Mouse (Mus musculus) A20 (cell line): ENCODE measurements around the gene Twnk.

Experiments
- DNase-seq: peaks from one replicate; pipeline ENCODE4 v3.0.0-alpha.2; 2011; ENCODE audit warnings: low read depth, low spot score

Gene Twnk

DNA sequence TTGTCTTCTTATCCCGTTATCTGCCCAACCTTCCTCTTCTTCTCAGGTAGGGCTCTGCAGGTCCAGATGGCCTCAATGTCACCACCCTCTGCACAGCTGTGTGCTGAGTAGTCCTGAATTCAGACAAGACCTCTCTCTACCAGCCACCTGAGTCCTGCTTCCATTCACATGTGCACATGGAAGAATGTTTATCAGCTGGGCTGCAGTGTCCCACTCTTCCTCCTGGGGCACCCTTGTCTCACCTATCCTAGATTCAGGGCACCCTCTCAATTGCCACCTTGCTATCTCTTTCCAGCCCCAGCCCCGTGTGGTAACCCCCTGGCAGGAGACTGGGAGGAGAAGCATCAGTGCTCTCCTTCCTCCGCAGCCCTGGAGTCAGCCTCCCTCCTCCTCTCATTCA lies 3.2 kb upstream of the Twnk start:
- no peak for DNase-seq

DNA sequence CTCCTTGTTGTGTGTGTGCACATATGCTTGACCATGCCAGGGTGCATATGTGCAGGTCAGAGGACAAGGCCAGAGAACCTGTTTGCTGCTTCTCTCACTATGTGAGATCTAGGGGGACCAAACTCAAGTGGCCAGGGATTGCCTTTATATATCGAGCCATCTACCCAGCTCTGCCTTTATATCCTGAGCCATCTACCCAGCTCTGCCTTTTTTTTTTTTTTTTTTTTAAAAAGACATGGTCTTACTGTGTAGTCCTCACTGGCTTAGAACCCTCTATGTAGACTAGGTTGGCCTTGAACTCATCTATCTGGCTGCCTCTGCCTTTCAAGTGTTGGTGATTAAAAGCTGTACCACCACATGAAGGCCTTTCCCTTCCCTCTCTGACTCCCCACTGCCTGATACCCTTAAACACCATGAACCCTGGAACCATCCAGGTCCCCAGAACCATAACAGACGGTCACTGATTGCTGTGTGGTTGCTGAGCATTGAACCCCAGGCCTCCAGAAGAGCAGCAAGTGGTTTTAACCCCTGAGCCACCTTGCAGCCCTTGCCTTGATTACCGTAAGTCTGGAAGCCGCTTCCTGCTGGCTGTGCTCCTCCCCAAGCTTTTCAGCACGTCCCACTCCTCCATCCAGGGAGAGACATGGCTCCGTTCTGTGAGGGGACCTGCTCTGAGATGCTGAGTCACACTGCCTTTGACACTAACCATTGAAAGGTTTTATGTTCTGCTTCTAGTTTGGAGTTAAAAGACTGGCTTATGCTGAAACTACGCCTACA lies 1.5 kb upstream of the Twnk start:
- DNase-seq, result no peak

DNA sequence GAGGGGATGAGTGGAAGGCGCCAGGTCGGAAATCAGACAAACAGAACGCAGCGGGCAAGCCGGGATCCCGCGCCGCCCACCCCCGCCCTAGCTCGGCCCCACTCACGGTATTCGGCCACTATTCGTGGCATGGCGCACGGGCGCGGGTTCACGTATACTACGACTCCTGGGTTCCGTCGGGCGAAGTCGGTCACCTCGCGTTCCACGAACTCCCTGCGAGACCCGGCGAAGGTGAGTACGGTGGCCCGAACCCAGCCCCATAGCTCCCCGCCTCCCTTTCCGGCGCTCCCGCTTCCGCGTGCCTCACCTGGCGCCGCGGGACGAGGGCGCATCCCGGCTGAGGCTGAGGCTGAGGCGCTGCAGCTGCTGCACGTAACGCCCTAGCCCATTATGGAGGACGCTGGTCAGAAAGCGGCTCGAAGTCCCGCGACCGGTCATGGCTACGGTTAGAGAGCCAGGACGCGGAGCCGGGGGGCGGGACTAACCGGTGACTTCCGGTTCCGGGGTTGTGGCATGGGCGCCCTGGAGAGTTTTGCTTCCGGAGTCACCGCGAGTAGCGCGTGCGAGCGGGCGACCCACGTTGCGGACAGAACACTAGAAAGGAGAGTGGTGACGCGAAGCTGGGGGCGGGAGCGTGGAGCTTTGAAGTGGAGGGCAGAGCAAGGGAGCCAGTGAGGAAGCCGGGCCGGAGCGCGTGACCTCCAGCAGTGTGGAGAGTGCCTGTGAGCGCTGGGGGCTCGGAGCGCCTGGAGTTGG lies 672 bp downstream of the Twnk start, which contains the start of gene Mrpl43:
Mrpl43 (minus strand) TSS at position 486 of the 756 bp plus-strand sequence.
- DNase-seq, result peak; percentile 94

- DNase-seq, result no peak
Measured at GRCm38 (mm10) chr19:45007021-45007420, 1.6 kb downstream of the Twnk start.

GRCm38 (mm10) chr19:45007425-45008191 lies 2.1 kb downstream of the Twnk start:
- no peak for DNase-seq

DNA sequence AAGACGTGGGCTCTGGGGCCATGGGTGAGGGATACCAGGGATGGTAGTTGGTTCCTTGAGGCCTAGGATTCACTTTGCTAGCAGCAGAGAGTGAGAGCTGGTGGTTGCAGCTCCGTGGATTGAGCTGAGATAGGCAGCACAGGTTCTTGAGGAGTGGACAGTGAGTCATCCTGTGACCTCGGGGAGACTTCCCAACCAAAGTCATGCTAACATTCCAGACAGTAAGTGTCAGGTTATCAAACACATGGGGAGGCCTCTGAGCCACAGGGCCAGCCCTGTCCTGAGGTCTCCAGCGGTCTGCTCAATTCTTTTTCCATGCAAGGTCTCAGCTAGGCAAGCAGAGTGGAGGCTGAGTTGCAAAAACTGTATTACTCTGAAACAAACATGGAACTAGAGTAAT lies 5.2 kb downstream of the Twnk start:
- no peak for DNase-seq

DNA sequence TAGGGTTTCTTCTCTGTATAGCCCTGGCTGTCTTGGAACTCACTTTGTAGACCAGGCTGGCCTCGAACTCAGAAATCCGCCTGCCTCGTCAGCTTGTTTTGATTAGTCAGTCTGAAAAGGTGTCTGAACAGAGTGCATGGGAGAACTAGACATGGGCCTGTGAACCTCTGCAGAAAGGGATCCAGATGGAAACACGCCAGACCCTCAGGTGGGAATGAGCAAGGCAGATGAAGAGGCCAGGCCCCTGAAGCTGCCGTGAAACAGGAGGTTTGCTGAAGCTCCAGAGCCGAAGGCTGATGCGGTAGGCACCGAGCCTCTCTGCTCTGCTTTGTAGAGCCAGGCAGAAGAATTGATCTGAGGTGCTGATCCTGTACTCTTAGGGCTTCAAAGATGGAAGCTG lies 6.8 kb downstream of the Twnk start:
- no peak for DNase-seq

GRCm38 (mm10) chr19:45012636-45013035 lies 7.2 kb downstream of the Twnk start:
- peak; percentile 39 for DNase-seq

DNA sequence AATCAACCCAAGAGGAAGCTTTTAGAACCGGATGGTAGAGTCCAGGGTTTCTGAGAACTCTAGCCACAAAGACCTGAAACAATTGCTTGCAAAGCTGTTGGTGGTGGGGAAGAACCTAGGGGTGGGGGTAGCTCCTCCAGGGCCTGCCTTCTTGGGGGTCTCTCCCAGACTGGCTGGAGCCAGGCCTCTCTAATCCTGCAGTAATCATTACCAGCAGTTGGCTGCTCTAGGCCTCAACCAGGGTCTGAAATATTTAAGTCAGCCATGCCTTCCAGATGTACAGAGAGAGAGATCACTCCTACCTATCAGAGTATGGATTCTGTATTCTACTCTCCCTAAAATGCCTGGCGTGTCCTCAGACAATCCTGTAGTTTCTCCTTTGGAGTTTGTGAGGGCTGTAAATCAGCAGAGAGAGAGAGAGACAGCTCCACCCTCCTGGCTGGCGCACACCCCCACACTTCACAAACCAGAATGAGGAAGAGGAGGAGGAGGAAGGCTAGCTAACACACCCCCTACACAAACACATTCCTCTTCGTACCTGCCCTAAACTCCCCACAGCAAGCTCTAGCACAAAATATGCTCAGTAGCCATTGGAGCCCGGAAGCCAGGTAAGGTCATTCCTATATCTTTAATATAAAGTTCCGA lies 8.2 kb downstream of the Twnk start:
- DNase-seq, result no peak

DNA sequence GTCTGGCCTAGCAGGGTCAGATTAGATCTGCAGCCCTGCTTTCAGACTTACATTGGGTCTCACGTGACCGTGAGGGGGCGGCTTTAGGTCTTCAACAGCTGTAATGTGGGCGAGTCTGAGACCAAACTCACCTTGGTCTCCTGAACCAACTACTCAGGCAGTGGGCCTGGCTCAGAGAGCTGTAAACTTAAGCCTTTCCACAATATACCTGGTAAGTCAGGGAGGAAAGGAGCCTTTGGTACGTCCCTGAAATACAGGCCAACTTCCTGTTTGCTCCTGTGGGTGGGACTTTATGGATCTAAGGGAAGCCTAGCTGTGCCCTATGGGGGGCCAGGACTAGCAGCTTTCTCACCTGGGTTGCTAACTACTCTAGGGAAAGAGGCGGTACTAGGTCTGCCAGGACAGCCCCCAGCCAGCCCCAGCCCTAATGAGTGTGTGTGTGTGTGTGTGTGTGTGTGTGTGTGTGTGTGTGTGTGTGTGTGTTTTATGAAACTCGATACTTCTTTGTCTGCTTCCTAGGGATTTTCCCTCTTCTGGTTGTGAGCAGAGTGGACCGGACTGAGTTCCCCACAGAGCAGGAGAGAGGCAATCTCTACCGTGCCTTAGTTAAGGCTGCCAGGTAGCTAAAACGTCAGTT lies 9.0 kb downstream of the Twnk start, which contains the start of gene Lzts2:
Lzts2 (plus strand) TSS at position 80 of the 637 bp plus-strand sequence.
- DNase-seq, result peak; percentile 68

DNA sequence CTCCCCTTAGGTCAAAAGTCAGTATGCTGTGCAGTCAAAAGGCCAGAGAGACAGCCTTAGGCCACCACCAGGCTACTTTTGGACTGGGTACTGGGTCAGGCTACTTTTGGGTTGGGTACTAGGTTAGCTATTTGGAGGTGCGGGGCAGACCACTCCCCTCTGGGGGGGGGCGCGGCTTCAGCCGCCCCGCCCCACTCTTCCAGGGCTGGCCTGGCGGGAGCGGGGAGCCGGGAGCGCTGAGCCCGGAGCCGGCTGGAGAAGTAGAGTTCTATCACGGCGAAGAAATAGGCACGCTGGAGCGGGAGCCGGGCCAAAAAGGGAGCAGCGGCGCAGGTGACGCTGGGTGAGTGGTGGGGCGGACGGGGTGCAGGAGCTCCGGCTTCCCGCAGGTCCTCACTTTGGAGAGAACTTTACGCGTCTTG lies 9.5 kb downstream of the Twnk start:
- peak; percentile 66 for DNase-seq

GRCm38 (mm10) chr19:45015518-45016281 lies 10.2 kb downstream of the Twnk start:
- DNase-seq, result peak; percentile 91

DNA sequence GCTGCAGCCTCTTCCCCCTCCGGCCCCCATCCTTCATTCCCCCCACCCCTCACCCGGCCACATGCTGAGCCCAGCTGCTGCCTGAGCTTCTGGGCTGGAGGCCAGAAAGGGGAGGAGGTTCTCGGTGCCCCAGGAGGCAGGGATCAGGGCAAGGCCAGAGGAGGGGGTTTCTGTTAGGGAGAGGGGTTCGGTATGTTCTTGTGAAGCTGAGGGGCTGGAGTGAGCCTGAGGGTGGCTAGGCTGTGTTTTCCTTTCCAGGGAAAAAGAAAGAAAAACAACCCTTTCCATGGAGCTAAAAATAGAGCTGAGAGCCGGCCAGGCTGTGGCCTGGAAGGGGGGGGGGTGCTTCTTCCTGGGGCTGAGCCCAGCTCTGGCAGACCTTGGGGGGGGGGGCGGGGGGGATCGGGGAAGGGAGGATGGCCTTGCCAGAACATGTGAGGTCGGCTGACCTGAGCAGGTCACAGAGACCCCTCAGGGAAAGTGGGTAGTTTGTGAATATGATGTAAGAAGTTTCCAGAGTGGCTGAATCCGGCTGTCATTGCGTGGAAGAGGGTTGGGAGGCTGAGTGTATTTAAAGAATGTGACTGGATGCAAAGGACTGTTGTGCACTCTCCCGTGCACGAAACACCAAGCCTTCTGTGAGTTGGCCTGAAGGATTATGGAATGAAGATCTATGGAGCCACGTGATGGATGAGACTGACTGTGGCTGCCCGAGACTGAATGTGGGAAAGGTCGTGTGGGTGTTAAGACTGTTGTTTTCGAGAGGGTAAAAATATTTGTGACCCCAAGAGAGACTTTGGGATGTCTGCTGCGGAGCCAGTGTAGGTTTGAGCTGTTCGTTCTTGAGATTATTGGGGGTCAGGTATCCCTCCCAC lies 11.1 kb downstream of the Twnk start:
- DNase-seq, result peak; percentile 83

- peak; percentile 67 for DNase-seq
Measured at GRCm38 (mm10) chr19:45017216-45017771, 11.8 kb downstream of the Twnk start.

GRCm38 (mm10) chr19:45017909-45018308 lies 12.4 kb downstream of the Twnk start:
- no peak for DNase-seq

GRCm38 (mm10) chr19:45018351-45018831 lies 12.9 kb downstream of the Twnk start:
- no peak for DNase-seq

DNA sequence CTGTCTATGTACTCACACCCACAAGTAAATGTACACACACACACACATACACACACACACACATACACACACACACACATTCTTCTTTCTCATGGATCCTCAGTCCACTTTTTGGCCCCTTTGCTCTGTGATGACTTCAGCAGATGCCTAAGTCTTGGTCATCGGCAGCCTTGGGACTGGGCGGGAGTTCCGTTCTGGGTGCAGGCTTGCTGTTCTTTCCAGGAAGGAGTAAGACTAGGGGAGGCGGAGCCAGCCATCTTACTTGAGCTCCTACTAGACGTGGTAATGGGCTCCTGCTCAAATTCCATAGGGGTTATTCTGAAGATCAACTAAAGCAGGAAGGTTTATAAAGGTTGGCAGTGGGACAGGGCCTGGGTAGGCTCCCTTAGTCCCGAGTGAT lies 14.9 kb downstream of the Twnk start:
- no peak for DNase-seq

GRCm38 (mm10) chr19:45021362-45021761 lies 15.9 kb downstream of the Twnk start:
- no peak for DNase-seq

GRCm38 (mm10) chr19:45023993-45024392 lies 18.5 kb downstream of the Twnk start:
- no peak for DNase-seq
